Mouse (Mus musculus): Measurements from ENCODE around the gene Dab2ip.

The Dab2ip gene

GRCm38 (mm10) chr2:35747371-35748035 lies 189.4 kb downstream of the Dab2ip start:
- no peak for DNase-seq (ENCODE audit: extremely low read depth, low read depth)

- no peak for DNase-seq (ENCODE audit: extremely low read depth, low read depth)
Measured at GRCm38 (mm10) chr2:35750533-35751141, 192.6 kb downstream of the Dab2ip start.

- DNase-seq (ENCODE audit: extremely low read depth, low read depth), result no peak
Measured at GRCm38 (mm10) chr2:35751781-35752505, 193.9 kb downstream of the Dab2ip start.

GRCm38 (mm10) chr2:35756467-35756866 lies 198.4 kb downstream of the Dab2ip start:
- DNase-seq (ENCODE audit: extremely low read depth, low read depth), result peak; percentile 50

GRCm38 (mm10) chr2:35760352-35760751 lies 202.3 kb downstream of the Dab2ip start:
- no peak for DNase-seq (ENCODE audit: extremely low read depth, low read depth)

- DNase-seq (ENCODE audit: extremely low read depth, low read depth), result no peak
Measured at GRCm38 (mm10) chr2:35760867-35761266, 202.8 kb downstream of the Dab2ip start.

- no peak for DNase-seq (ENCODE audit: extremely low read depth, low read depth)
Measured at GRCm38 (mm10) chr2:35761458-35761857, 203.4 kb downstream of the Dab2ip start.

- no peak for DNase-seq (ENCODE audit: extremely low read depth, low read depth)
Measured at GRCm38 (mm10) chr2:35763818-35764217, 205.8 kb downstream of the Dab2ip start.

- DNase-seq (ENCODE audit: extremely low read depth, low read depth), result no peak
Measured at GRCm38 (mm10) chr2:35764328-35764727, 206.3 kb downstream of the Dab2ip start.

GRCm38 (mm10) chr2:35767834-35768537 lies 209.9 kb downstream of the Dab2ip start:
- DNase-seq (ENCODE audit: extremely low read depth, low read depth), result no peak

- no peak for DNase-seq (ENCODE audit: extremely low read depth, low read depth)
Measured at GRCm38 (mm10) chr2:35768538-35769238, 210.6 kb downstream of the Dab2ip start.

- no peak for DNase-seq (ENCODE audit: extremely low read depth, low read depth)
Measured at GRCm38 (mm10) chr2:35769398-35769797, 211.3 kb downstream of the Dab2ip start.

- DNase-seq (ENCODE audit: extremely low read depth, low read depth), result no peak
Measured at GRCm38 (mm10) chr2:35770541-35770940, 212.5 kb downstream of the Dab2ip start.

GRCm38 (mm10) chr2:35775651-35776055 lies 217.6 kb downstream of the Dab2ip start:
- DNase-seq (ENCODE audit: extremely low read depth, low read depth), result no peak

GRCm38 (mm10) chr2:35776935-35777334 lies 218.9 kb downstream of the Dab2ip start:
- DNase-seq (ENCODE audit: extremely low read depth, low read depth), result no peak

- DNase-seq (ENCODE audit: extremely low read depth, low read depth), result no peak
Measured at GRCm38 (mm10) chr2:35779266-35779665, 221.2 kb downstream of the Dab2ip start.

Measured in MEL-GATA-1-ER (cell line).